Mouse (Mus musculus) liver (tissue): ENCODE results near the gene Usp5.
A peak's percentile ranks its signal among the peaks of the same experiment; 100 is the strongest.
"Not testable (repeated sequence)": the region's sequence is repeated elsewhere in the genome, so short reads cannot be mapped to it uniquely, and the experiment has no call there.

Source experiments
- DNase-seq: peaks from one replicate; pipeline ENCODE4 v3.0.0-alpha.2; 2020; ENCODE audit warnings: mixed read lengths

The Usp5 gene

GRCm38 (mm10) chr6:124810566-124811402 is 18.5 kb downstream of the Usp5 start:
- not testable (repeated sequence) for DNase-seq

DNA sequence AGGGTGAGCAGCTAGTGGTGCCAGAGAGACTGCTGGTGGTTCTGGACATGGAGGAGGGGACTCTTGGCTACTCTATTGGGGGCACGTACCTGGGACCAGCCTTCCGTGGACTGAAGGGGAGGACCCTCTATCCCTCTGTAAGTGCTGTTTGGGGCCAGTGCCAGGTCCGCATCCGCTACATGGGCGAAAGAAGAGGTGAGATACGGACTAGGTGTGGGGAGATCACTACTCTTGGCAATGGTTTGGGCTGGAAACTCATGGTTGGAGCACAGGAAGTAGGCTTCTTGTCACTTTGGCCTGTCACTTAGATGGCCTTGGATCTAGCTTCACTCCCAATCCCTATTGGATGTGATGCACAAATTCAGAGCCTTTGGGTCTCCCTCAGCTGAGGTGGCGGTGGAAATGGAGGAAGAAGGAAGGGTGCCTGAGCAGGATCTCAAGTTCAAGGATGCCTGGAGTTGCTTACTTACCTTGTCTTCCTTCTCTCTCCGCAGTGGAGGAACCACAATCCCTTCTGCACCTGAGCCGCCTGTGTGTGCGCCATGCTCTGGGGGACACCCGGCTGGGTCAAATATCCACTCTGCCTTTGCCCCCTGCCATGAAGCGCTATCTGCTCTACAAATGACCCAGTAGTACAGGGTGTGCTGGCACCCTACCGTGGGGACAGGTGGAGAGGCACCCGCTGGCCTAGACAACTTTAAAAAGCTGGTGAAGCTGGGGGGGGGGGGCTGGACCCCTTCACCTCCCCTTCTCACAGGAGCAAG is 19.3 kb downstream of the Usp5 start:
- no peak for DNase-seq

DNA sequence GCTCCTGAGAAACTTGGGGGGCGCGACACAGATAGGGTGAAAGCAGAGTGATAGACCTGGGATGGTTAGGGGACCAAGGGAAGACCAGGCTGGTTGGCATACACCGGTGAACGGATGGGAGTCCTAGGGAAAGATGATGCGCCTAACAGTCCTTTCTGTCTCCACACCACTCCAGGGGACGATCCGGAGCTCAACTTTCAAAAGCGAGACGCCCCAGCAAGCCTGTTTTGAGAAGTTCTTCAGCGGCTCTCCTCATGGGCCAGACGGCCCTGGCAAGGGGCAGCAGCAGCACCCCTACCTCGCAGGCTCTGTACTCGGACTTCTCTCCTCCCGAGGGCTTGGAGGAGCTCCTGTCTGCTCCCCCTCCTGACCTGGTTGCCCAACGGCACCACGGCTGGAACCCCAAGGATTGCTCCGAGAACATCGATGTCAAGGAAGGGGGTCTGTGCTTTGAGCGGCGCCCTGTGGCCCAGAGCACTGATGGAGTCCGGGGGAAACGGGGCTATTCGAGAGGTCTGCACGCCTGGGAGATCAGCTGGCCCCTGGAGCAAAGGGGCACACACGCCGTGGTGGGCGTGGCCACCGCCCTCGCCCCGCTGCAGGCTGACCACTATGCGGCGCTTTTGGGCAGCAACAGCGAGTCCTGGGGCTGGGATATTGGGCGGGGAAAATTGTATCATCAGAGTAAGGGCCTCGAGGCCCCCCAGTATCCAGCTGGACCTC is 20.1 kb downstream of the Usp5 start:
- peak; percentile 91 for DNase-seq

GRCm38 (mm10) chr6:124808358-124809012 is 20.8 kb downstream of the Usp5 start, which contains the start of gene Spsb2:
Gene Spsb2 (plus strand): TSS chr6:124808661.
- DNase-seq, result peak; percentile 86

DNA sequence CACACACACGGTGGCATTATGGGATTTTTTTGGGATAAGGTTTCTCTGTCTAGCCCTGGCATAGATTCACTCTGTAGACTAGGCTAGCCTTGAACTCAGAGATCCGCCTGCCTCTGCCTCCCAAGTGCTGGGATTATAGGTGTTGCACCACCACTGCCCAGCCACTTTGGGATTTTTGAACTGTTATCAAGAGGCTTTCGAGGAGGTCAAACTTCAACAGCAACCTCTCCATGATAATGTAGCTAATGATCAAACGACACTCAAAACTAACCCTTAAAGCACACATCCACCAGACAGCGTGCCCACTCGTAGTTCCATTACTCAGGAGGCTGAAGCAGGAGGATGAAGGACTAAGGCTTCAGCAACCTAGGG is 21.3 kb downstream of the Usp5 start:
- DNase-seq, result no peak

GRCm38 (mm10) chr6:124807366-124807765 is 21.9 kb downstream of the Usp5 start:
- DNase-seq, result no peak

DNA sequence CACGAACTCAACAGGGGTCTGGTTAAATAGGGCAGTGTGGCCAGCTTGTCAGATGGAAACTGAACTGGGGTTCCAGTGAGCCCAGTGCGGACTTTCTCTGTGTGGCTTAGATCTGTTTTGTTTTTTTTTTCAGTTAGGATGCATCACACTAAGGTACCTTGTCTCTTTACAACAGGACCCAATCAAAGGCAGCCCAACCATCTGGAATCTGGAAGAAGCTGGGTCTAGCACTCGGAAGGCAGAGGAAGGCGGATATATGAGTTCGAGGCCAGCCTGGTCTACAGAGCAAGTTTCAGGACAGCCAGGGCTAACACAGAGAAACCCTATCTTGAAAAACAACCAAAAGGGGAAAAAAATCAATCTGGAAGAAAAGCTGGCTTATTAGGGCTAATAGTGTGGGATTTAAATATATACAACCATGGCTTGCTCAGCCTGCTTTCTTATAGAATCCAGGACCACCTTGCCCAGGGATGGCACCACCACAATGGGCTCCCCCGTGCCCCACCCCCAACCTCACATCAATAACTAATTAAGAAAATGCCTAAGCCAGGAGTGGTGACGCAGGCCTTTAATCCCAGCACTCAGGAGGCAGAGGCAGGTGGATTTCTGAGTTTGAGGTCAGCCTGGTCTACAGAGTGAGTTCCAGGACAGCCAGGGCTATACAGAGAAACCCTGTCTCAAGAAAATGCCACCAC is 22.7 kb downstream of the Usp5 start:
- DNase-seq, result no peak

- peak; percentile 98 for DNase-seq
These were observed 23.7 kb downstream of the Usp5 start for GRCm38 (mm10) chr6:124805341-124806321.

DNA sequence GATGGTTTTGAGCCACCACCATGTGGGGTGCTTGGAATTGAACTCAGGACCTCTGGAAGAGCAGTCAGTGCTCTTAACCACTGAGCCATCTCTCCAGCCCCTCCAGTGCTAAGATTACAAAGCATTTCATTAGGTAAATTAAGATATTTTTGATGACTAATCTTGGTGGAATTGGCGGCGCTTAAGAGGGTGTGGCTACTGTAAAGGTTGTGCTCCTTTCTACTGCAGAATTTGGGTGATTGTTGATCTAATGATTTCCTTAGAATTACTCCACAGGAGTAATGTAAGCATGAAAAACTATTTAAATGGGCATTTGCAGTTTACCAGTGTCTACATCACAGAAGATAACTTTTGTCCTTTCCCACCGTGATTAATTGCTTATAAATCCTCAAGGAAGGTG is 24.9 kb downstream of the Usp5 start:
- no peak for DNase-seq

DNA sequence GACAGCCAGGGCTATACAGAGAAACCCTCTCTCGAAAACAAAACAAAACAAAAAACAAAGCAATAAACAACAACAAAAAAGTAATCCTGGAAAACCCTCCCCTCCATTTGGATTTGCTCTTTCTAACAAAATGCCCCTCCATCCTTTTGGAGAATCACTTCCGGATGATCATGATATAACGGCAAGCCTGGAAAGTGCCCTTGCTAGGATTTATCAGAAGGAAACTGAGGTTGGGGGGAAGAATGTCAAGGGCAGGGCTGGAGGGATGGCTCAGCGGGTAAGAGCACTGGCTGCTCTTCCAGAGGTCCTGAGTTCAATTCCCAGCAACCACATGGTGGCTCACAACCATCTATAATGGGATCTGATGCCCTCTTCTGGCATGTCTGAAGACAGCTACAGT is 25.6 kb downstream of the Usp5 start:
- DNase-seq, result not testable (repeated sequence)

DNA sequence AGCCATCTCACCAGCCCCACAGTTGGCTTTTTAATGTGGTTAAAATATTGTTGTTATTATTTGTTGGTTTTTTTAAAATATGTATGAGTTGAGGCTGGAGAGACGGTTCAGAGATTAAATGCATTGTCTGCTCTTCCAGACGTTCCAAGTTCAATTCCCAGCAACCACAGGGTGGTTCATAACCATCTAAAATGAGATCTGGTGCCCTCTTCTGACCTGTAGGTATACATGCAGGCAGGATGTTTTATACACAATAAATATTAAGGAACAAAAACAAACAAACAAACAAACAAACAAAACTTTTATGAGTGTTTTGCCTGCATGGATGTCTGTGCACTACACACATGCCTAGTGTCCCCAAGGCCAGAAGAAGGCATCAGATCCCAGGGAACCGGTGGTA is 26.2 kb downstream of the Usp5 start:
- DNase-seq, result no peak

GRCm38 (mm10) chr6:124802400-124802799 is 26.9 kb downstream of the Usp5 start:
- DNase-seq, result peak; percentile 39

DNA sequence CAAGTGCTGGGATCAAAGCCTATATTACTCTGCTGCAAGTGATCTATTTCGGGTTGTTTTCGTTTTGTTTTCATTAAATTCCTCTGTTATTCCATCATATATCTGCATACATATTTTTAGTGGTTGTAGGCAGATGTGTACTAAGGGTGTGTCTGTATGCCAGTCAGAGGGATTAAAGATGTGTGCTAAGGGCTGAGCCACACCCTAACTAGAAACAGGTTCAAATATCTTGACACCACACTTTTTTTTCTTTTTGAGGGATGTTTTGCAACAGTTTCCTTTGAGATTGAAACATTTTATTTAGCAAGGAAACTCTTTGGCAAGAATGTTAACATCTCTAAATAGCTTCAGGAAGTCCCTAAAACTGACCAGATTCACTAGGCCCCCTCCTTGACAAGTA is 33.1 kb downstream of the Usp5 start:
- DNase-seq, result no peak

DNA sequence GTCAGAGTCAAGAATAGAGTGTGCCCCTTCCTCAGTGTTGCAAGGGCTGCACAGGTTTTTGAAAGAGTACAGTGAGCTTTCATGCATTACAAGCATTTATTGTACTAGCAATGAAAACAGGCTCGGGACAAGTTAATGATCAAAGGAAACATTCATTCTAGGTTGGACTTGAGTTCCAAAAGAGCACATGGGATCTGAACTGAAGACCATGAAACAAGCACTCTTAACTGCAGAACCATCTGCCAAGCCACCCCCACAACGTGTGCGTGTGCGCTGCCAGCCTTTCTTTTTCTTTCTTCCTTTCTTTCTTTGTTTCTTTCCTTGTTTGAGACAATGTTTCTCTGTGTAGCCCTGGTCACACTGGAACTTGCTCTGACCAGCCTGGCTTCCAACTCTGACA is 33.5 kb downstream of the Usp5 start:
- no peak for DNase-seq

- no peak for DNase-seq
These were observed 37.4 kb downstream of the Usp5 start for GRCm38 (mm10) chr6:124791911-124792310.

- DNase-seq, result no peak
These were observed 39.2 kb downstream of the Usp5 start for GRCm38 (mm10) chr6:124790121-124790520.

- no peak for DNase-seq
These were observed 39.8 kb downstream of the Usp5 start for GRCm38 (mm10) chr6:124789519-124789918.

DNA sequence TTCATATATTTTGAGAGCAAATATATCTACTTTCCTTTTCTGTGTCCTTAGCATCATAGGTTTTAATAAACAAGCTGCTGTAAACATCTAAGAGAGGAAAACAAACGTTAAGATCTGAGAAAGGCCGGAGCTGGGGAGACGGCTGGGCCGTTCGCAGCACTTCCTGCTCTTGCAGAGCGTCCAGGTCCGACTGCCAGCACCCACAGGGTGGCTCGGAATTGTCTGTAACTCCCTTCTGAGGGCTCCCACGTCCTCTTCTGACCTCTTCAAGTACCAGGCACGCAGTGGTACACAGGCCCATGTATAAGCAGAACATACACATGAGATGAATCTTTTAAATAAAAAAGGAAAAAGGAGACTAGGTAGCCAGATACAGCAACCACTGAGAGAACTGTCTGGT is 41.6 kb downstream of the Usp5 start:
- no peak for DNase-seq

DNA sequence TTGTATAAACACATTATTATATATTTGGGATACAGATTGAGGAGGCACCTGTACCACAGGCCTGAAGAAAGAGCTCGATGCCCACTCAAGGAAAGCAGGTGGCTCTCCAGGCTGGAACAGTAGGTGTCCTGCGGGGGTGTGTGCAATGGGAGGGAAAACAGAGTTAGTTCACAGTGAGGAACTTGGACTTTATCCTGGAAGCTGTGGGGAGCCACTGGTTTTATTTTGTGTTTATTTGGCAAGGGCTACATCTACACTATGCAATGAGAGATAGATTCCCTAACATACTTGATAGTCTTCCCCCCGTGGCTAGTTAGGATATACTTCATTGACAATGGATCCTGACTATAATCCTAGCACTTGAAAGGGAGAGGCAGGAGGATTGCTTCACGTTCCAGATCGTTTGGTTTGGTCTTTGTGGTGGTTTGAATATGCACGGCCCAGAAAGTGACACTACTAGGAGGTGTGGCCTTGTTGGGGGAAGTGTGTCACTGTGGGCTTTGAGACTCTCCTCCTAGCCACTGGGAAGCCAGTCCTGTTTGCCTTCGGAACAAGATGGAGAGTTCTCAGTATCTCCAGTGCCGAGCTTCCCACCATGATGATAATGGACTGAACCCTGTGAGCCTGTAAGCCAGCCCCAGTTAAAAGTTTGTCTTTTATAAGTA is 42.4 kb downstream of the Usp5 start:
- DNase-seq, result no peak

- no peak for DNase-seq
These were observed 46.8 kb downstream of the Usp5 start for GRCm38 (mm10) chr6:124782436-124782835.
